Mouse (Mus musculus): ENCODE measurements around the gene Rbm8a. TPM values are rescaled to one million over a fixed set of nuclear protein-coding genes. Genes with fewer than 3 reads are reported as not detected.
"Not testable (repeated sequence)": the region's sequence is repeated elsewhere in the genome, so short reads cannot be mapped to it uniquely, and the experiment has no call there.

Gene Rbm8a
- total and polyA plus RNA-seq, 3 experiments, result 8.4 to 33.9 (median 29.5) TPM

DNA sequence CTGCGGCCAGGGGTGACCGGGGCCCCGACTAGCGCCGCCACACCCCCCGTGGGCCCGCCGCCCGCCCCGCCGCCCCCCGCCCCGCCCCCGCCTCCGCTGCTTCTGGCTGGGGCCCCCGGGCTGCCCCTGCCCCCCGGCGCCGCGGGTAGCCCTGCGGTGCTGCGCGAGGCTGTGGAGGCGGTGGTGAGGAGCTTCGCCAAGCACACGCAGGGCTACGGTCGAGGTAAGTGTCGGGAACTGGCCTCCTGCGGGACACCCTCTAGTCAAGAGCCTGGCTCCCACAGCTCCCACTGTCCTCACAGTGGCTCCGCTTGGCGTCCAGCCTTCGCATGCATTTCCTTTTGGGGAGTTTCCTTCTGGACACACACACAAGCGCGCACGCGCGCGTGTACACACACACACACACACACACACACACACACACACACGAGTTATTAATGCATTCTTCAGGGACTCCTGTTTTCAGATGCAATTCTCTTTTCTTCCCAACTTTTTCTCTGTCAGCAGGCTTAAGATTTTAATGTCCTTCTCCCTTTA is 28.4 kb upstream of the Rbm8a start:
- Histone ChIP-seq H3K36me3 (ENCODE audit: control insufficient read depth, insufficient read depth, low read length) (peaks cover 19% of the 10 kb centered on the region), H3K79me2 (replicated peaks; ENCODE audit: control insufficient read depth, insufficient read depth, low read length) (peaks cover 4% of the 10 kb centered on the region), H3K27ac (peak overlapping the region; percentile 94), H3K27me3 (ENCODE audit: control insufficient read depth, insufficient read depth, low read length) (no peaks in the 10 kb centered on the region), H3K4me3 (peak overlapping the region; percentile 91), H3K9ac (ENCODE audit: low read depth, low read length) (peak overlapping the region; percentile 87), H3K4me1 (ENCODE audit: control insufficient read depth, insufficient read depth, low read length) (peaks cover 14% of the 10 kb centered on the region)
- DNase-seq, result peak; percentile 86 to 89
- 1% methylated on average over 23 of the region's 40 CpGs for WGBS
- intact Hi-C loops (cut with DNase I), result no loop called here
- TF ChIP-seq CTCF (IDR thresholded peaks at IDR 0.05) (no peak), EP300 (IDR thresholded peaks at IDR 0.05; ENCODE audit: insufficient read depth, low read depth, low read length) (peak; percentile 62; the same call in 1 of the 2 replicates), POLR2A (IDR thresholded peaks at IDR 0.05; ENCODE audit: insufficient read depth, low read depth, low read length) (peak; percentile 73)

DNA sequence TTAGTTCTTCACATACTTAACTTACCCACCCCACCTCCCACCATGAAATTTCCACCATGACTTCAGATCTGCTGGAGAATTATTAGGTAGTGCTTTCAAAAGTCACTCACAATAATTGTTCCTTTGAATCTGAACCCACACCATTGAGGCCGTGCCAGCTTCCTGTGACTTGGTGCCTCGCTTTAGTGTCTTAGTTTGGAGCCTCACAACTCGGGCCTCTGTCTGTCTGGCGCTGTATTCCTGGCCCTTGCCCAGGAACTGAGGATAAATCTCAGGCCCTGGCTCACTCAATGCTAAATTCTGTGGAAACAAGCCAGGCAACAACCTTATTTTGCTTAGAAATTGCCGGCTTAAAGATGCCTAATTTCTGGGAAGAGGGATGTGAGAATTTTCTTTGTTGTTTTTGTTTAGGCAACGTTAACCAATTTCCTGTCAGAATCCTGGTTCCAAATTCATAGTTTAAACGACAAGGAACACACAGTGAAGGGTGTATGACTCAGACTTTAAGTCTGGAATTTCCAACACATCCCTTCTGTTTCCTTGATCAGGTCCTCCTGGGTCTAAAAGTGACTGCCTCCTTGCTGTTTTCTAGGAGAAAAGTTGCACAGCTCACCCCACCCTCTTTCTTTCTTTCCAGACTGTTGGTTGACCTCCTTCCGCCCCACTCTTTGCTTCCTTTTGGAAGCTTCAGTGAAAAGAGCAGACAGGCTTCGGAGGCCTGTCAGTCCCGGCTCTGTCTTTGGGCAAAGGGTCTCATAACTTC is 27.6 kb upstream of the Rbm8a start:
- H3K79me2 ChIP-seq (replicated peaks; ENCODE audit: control insufficient read depth, insufficient read depth, low read length), result peaks cover 4% of the 10 kb centered on the region
- intact Hi-C loops (cut with DNase I), result no loop called here
- no peaks in the 10 kb centered on the region for H3K27me3 ChIP-seq (ENCODE audit: control insufficient read depth, insufficient read depth, low read length)
- H3K9ac ChIP-seq (ENCODE audit: low read depth, low read length), result peak overlapping the region; percentile 54
- peaks cover 19% of the 10 kb centered on the region for H3K36me3 ChIP-seq (ENCODE audit: control insufficient read depth, insufficient read depth, low read length)
- peak overlapping the region; percentile 91 for H3K4me3 ChIP-seq
- peaks cover 13% of the 10 kb centered on the region for H3K4me1 ChIP-seq (ENCODE audit: control insufficient read depth, insufficient read depth, low read length)
- peak; percentile 57 to 61 for DNase-seq
- WGBS, result 14% methylated on average over 10 of the region's 10 CpGs
- no peak for TF ChIP-seq EP300 (IDR thresholded peaks at IDR 0.05; ENCODE audit: insufficient read depth, low read depth, low read length)
- no peak for TF ChIP-seq CTCF (IDR thresholded peaks at IDR 0.05)
- TF ChIP-seq POLR2A (IDR thresholded peaks at IDR 0.05; ENCODE audit: insufficient read depth, low read depth, low read length), result 0 out of 2 replicates have a peak, but pooled peaks have one; percentile 17
- H3K27ac ChIP-seq, result peak overlapping the region; percentile 94

DNA sequence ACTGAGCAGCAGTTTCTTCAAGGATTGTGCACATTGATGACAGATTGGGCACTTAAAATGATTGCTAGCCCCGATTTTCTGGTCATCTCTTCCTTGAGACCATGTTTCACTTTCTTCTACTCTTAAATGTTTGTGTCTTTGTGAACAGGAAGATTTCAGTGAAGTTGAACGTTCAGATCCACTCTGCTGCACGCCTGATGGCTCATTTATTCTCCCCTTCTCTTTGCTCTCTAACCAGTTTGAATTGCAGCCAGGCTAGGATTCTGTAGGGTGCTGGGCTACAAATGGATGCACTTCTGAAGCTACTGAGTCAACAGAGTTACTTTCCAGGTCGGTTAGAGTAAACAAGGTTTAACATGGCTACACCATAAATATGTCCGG is 27.0 kb upstream of the Rbm8a start:
- 15% methylated on average over 5 of the region's 5 CpGs for WGBS
- H3K4me1 ChIP-seq (ENCODE audit: control insufficient read depth, insufficient read depth, low read length), result peaks cover 13% of the 10 kb centered on the region
- H3K9ac ChIP-seq (ENCODE audit: low read depth, low read length), result peak overlapping the region; percentile 45
- H3K79me2 ChIP-seq (replicated peaks; ENCODE audit: control insufficient read depth, insufficient read depth, low read length), result peaks cover 4% of the 10 kb centered on the region
- no peak for DNase-seq
- H3K36me3 ChIP-seq (ENCODE audit: control insufficient read depth, insufficient read depth, low read length), result peaks cover 19% of the 10 kb centered on the region
- no peak for TF ChIP-seq POLR2A (IDR thresholded peaks at IDR 0.05; ENCODE audit: insufficient read depth, low read depth, low read length)
- no peak for TF ChIP-seq EP300 (IDR thresholded peaks at IDR 0.05; ENCODE audit: insufficient read depth, low read depth, low read length)
- TF ChIP-seq CTCF (IDR thresholded peaks at IDR 0.05), result no peak
- H3K27me3 ChIP-seq (ENCODE audit: control insufficient read depth, insufficient read depth, low read length), result no peaks in the 10 kb centered on the region
- intact Hi-C loops (cut with DNase I), result no loop called here
- peak overlapping the region; percentile 91 for H3K4me3 ChIP-seq
- peak overlapping the region; percentile 94 for H3K27ac ChIP-seq

DNA sequence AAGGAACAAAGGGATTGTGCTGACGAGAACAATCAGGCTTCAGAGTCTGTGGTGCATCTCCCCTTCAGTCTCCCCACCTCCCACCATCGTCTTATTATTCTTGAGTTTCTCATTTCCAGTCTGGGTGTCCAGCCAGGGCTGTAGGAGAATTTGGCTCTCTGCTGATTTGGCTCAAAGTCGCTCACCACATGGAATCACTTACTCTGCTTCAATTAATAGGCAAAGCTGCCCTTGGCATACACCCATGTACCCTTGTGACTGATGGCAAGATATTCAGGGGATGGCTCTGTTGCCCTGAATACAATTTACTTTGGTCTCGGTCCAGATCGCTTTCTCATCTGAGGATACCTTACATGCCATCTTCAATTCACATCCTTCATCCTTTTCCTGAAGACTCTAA is 26.4 kb upstream of the Rbm8a start:
- no peak for TF ChIP-seq EP300 (IDR thresholded peaks at IDR 0.05; ENCODE audit: insufficient read depth, low read depth, low read length)
- TF ChIP-seq POLR2A (IDR thresholded peaks at IDR 0.05; ENCODE audit: insufficient read depth, low read depth, low read length), result no peak
- no peak for TF ChIP-seq CTCF (IDR thresholded peaks at IDR 0.05)
- peak in 1 of 2 experiments; percentile 23 for DNase-seq
- Histone ChIP-seq H3K9ac (ENCODE audit: low read depth, low read length) (no peak overlapping the region), H3K4me3 (peak overlapping the region; percentile 3; the same call in 1 of the 2 replicates), H3K27me3 (ENCODE audit: control insufficient read depth, insufficient read depth, low read length) (no peaks in the 10 kb centered on the region), H3K79me2 (replicated peaks; ENCODE audit: control insufficient read depth, insufficient read depth, low read length) (peaks cover 4% of the 10 kb centered on the region), H3K4me1 (ENCODE audit: control insufficient read depth, insufficient read depth, low read length) (peaks cover 13% of the 10 kb centered on the region), H3K27ac (peak overlapping the region; percentile 94), H3K36me3 (ENCODE audit: control insufficient read depth, insufficient read depth, low read length) (peaks cover 19% of the 10 kb centered on the region)
- intact Hi-C loops (cut with DNase I), result no loop called here
- WGBS, result 34% methylated on average over 5 of the region's 5 CpGs

DNA sequence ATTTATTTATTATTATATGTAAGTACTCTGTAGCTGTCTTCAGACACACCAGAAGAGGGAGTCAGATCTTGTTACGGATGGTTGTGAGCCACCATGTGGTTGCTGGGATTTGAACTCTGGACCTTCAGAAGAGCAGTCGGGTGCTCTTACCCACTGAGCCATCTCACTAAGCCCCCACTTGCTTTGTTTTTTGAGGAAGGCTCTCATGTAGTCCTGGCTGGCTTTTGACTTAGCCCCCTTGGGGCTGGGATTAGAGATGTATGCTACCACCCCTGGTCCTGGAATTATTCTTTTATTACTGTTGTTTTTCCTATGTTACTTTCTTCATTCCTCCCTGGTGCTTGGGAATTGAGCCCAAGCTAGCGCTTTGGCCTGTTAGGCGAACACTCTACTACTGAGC is 23.7 kb upstream of the Rbm8a start:
- intact Hi-C loops (cut with DNase I); DNase-seq; H3K9ac ChIP-seq (ENCODE audit: low read depth, low read length); H3K4me3 ChIP-seq; H3K27me3 ChIP-seq (ENCODE audit: control insufficient read depth, insufficient read depth, low read length); H3K27ac ChIP-seq; H3K79me2 ChIP-seq (replicated peaks; ENCODE audit: control insufficient read depth, insufficient read depth, low read length): not testable (repeated sequence)
- WGBS, result 90% methylated on average over 4 of the region's 4 CpGs
- Histone ChIP-seq H3K4me1 (ENCODE audit: control insufficient read depth, insufficient read depth, low read length) (peaks cover 13% of the 10 kb centered on the region), H3K36me3 (ENCODE audit: control insufficient read depth, insufficient read depth, low read length) (peaks cover 22% of the 10 kb centered on the region)

DNA sequence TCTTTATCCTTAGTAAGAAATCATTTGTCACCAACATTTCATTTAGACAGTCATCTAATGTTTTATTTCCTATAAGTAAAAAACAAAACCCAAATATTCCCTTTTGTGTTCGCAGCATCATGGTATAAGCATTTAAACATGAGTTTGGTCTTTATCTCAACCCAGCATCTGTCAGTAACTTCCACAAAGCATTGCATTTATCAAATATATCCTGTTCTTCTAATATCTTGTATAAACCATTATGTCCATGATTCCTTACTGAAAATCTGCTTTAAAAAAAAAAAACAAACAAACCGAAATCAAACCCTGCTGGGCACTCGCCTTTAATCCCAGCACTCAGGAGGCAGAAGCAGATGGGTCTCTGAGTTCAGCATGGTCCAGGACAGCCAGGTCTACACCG is 23.1 kb upstream of the Rbm8a start:
- Histone ChIP-seq H3K9ac (ENCODE audit: low read depth, low read length) (no peak overlapping the region), H3K27ac (no peak overlapping the region), H3K27me3 (ENCODE audit: control insufficient read depth, insufficient read depth, low read length) (no peaks in the 10 kb centered on the region), H3K79me2 (replicated peaks; ENCODE audit: control insufficient read depth, insufficient read depth, low read length) (peaks cover 5% of the 10 kb centered on the region), H3K36me3 (ENCODE audit: control insufficient read depth, insufficient read depth, low read length) (peaks cover 22% of the 10 kb centered on the region), H3K4me3 (no peak overlapping the region), H3K4me1 (ENCODE audit: control insufficient read depth, insufficient read depth, low read length) (peaks cover 13% of the 10 kb centered on the region)
- DNase-seq, result no peak
- 88% methylated on average over 4 of the region's 4 CpGs for WGBS
- TF ChIP-seq CTCF (IDR thresholded peaks at IDR 0.05) (no peak), POLR2A (IDR thresholded peaks at IDR 0.05; ENCODE audit: insufficient read depth, low read depth, low read length) (no peak), EP300 (IDR thresholded peaks at IDR 0.05; ENCODE audit: insufficient read depth, low read depth, low read length) (no peak)
- intact Hi-C loops (cut with DNase I), result no loop called here

Measured in heart, adult 2 months (tissue).